Mouse (Mus musculus) frontal cortex, adult 2 months (tissue): Measurements from ENCODE around the gene Gm49369. TPM values are rescaled to one million over a fixed set of nuclear protein-coding genes. Genes with fewer than 3 reads are reported as not detected.
"Not testable (repeated sequence)": the region's sequence is repeated elsewhere in the genome, so short reads cannot be mapped to it uniquely, and the experiment has no call there.

Source experiments
- DNase-seq, 2 experiments: peaks; one replicate each; pipeline ENCODE4 v3.0.0; 2022; ENCODE audit warnings: low spot score in 1 of 2; ENCODE audit errors: extremely low spot score in 1 of 2
- polyA plus RNA-seq: library from polyadenylated mRNA; depleted of rRNA; stranded (reverse); fragments of >200 nt; gene quantifications from 2 replicates; pipeline ENCODE4 v1.2.3, GENCODE M21; 2012; rRNA removed

Gm49369 gene
- polyA plus RNA-seq, 1 experiment: 0.40 TPM

DNA sequence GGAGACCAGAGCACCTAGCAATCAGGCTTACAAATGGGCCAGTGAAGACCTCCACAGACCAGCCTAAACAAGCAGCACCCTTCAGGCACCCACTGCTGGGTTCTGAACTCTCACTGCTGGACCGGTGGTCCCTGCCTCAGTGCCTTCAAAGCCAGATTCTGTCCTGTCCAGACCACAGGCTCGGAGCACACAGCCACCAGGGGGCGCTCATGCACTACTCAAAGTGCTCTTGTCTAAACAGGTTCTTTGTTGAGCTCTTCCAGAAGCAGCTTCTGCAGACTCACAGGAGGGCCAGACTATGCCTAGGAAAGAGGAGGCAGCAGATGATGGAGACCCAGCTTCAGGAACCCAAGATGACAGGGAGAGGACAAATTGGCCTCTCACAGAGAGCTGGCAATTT, 48.2 kb downstream of the Gm49369 start:
- peak; percentile 66 to 95 for DNase-seq

DNA sequence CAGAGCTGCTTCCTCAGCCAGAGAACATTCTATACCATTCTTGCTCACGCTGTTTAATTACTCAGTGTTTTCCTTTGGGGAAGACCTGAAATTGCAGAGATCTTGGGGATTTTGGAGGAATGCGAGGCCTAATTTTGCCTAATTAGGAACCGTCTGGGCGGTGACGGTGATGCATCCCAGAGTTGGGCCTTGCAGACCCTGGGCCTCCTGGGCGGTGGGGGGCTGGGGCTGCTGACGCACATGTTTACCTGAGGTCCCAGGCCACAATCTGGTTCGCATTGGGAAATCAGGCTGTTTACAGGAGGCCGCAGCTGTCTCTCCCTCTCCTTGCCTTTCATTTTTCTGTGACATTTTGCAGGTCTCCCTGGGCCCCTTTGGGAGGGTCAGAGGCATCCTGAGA, 49.7 kb downstream of the Gm49369 start:
- not testable (repeated sequence) for DNase-seq

GRCm38 (mm10) chr7:142331281-142331680, 51.2 kb downstream of the Gm49369 start:
- DNase-seq: no peak

DNA sequence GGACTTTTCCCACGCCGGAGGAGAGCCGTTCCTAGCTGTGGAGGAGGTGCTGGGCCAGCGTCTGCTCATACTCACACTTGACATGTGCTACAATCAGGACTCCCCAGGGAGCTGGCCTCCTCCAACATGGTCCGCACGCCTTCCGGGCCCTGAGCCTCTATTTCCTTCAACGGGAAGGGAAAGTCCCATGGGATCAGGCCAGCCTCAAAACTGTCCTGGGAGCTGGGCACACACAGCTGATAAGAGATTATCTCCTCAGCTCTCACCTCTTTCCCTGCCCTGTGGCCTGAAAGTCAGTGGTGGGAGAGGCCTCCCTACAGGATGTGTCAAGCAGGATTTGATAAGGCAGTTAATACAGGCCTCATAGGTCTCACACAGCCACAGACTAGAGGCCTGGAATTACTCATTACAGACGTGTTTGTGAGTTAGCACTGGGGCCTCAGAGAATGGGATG, 52.2 kb downstream of the Gm49369 start:
- DNase-seq: no peak

DNA sequence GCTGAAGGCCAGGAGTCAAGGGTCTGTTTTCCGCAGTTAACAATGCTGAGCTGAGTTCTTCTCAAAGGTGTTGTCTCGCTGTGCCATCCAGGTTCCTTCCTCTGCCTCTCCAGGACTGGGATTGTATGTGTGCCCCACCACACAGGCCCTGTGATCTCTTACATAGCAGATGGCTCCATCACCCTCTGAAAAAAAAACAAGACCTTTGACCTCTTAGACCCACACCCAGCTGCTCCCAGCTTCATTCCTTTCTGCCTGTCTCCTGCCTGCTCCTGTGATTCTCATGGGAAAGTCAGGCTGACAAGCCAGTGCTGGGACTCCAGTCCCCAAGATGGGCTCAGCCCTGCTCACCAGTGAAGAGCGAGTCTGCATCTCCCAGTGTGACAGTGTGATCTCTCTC, 54.0 kb downstream of the Gm49369 start:
- no peak for DNase-seq

DNA sequence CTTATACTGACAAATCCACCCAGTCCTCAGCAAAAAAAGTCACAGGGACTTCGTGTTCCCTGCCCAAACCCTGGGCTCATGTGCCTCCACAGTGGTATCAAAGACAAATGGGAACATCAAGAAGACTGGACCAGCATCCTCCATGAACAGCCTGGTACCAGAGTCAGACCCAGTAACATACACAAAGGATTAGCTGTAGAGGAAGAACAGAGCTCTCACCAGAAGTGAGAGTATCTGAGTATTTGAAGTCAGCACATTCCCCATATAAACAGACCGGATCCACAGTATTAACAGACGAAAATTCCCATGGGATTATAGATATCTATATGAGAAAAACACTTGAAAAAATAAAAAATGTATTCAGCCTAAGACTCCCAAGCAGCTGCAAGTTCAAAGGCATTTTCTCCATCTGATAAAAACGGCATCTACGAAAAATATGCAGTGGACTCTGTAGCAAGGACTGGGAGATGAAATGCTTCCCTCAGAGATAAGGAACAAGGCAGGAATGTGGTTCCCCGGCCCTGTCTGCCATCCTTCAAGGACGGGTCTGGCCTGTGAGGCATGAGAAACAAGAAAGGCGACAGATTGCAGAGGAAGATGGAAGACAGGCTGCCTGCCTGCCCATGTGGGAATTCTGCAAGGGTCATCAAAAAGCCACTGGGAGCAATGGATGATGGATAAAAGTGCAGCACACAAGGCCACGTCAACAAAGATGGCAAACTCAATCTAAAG, 55.6 kb downstream of the Gm49369 start:
- no peak for DNase-seq

GRCm38 (mm10) chr7:142323396-142324117, 58.9 kb downstream of the Gm49369 start:
- DNase-seq: peak in 1 of 2 experiments; percentile 13

DNA sequence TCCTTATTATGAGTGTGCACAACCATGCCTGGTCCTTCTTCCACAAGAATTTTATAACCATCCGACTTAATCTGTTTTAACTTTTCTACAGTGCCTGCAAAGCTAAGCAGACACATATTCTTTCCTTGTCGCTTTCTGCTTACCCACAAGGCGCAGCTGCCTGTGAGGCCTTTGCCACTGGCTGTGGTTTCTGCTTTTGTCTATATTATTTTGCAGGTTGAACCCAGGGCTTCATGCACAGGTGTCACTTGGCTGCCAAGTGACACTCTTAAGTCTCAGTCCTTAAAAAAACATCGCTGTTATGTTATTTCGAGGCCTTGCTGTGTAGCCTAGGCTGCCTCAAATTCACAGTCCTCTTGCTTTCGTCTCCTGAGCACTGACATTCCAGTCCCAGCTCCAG, 59.8 kb downstream of the Gm49369 start:
- no peak for DNase-seq

DNA sequence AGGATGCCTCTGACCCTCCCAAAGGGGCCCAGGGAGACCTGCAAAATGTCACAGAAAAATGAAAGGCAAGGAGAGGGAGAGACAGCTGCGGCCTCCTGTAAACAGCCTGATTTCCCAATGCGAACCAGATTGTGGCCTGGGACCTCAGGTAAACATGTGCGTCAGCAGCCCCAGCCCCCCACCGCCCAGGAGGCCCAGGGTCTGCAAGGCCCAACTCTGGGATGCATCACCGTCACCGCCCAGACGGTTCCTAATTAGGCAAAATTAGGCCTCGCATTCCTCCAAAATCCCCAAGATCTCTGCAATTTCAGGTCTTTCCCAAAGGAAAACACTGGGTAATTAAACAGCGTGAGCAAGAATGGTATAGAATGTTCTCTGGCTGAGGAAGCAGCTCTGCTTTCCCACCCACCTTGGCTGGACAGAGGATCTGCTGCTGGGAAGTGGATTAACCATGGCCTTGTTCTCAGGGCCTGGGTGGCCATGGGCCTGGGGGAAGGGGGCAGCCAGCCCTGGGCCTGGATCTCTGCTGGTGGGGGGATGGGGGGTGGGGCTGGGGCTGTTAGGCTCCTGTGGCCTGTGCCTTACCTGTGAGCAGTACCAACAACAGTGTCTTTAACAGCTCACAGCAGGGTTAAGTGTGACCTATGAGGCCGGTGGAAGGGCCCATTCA, 60.7 kb downstream of the Gm49369 start:
- DNase-seq: not testable (repeated sequence)

Other genes starting within 250 kb of the Gm49369 start
- not detected in 2 replicates for gene Gm39115, start 246.6 kb downstream of the Gm49369 start, polyA plus RNA-seq
- gene Gm45337, start 238.1 kb downstream of the Gm49369 start, polyA plus RNA-seq: not detected in 2 replicates
- gene Gm29735, start 225.6 kb downstream of the Gm49369 start, polyA plus RNA-seq: not detected in 2 replicates
- gene Gm4553, start 216.9 kb downstream of the Gm49369 start, polyA plus RNA-seq: not detected in 2 replicates
- gene Krtap5-2, start 206.7 kb downstream of the Gm49369 start, polyA plus RNA-seq: not detected in 2 replicates
- gene Gm10153, start 192.3 kb downstream of the Gm49369 start, polyA plus RNA-seq: not detected in 2 replicates
- 0.06 and 0.13 TPM in 2 replicates for gene Krtap5-3, start 181.3 kb downstream of the Gm49369 start, polyA plus RNA-seq
- gene Gm7579, start 170.8 kb downstream of the Gm49369 start, polyA plus RNA-seq: not detected in 2 replicates
- not detected in 2 replicates for gene Krtap5-5, start 152.7 kb downstream of the Gm49369 start, polyA plus RNA-seq
- gene Gm40460, start 141.6 kb downstream of the Gm49369 start, polyA plus RNA-seq: not detected in 2 replicates
- gene Gm2431, start 124.3 kb downstream of the Gm49369 start, polyA plus RNA-seq: not detected in 2 replicates
- gene Gm4559, start 108.3 kb downstream of the Gm49369 start, polyA plus RNA-seq: not detected in 2 replicates
- gene Krtap5-1, start 85.5 kb downstream of the Gm49369 start, polyA plus RNA-seq: 0.21 TPM in 1 of 2 replicates, not detected in the other
- not detected in 2 replicates for gene Krtap5-4, start 79.1 kb downstream of the Gm49369 start, polyA plus RNA-seq
- gene Ifitm10, start 8.9 kb downstream of the Gm49369 start, polyA plus RNA-seq: 36.7 and 45.5 TPM in 2 replicates
- 383 and 391 TPM in 2 replicates for gene Ctsd, start 5.4 kb upstream of the Gm49369 start, polyA plus RNA-seq
- not detected in 2 replicates for gene Syt8, start 52.2 kb upstream of the Gm49369 start, polyA plus RNA-seq
- gene Tnni2, start 59.1 kb upstream of the Gm49369 start, polyA plus RNA-seq: 1.7 and 2.0 TPM in 2 replicates
- 11.0 and 11.2 TPM in 2 replicates for gene Lsp1, start 78.1 kb upstream of the Gm49369 start, polyA plus RNA-seq
- 0.50 and 1.8 TPM in 2 replicates for gene Tnnt3, start 116.2 kb upstream of the Gm49369 start, polyA plus RNA-seq
- gene Mrpl23, start 150.0 kb upstream of the Gm49369 start, polyA plus RNA-seq: 81.6 and 81.9 TPM in 2 replicates